Mouse (Mus musculus): ENCODE results near the gene Epas1. TPM values are rescaled to one million over a fixed set of nuclear protein-coding genes. Genes with fewer than 3 reads are reported as not detected.

The Epas1 gene
- polyA plus RNA-seq, 1 experiment: 7.0 TPM

DNA sequence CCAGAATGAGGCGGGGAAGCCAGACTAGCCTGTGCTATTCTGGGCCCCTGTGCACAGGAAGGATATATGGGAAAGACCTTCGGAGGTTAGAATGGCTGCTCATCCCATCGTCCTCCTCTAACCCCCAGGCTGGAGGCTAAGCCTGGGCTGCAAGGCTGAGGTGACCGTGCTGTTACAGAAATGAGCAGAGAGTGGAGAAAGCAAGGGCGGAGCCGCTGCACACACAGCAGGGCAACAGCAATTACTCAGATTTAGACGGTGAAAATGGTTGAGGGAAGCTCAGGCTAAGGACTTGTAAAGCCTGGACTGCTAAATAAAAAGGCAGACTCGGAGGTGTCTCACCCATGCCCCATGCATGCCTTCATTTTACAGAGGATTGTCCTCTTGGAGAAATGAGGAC, 45.0 kb downstream of the Epas1 start:
- Histone ChIP-seq H3K27me3 (ENCODE audit: control insufficient read depth, insufficient read depth, low read length, poor library complexity, severe bottlenecking) (no peaks in the 10 kb centered on the region), H3K9ac (ENCODE audit: low read depth, poor library complexity, severe bottlenecking) (no peak overlapping the region), H3K9me3 (replicated peaks; ENCODE audit: control insufficient read depth, insufficient read depth, low read length, poor library complexity, severe bottlenecking) (no peaks in the 10 kb centered on the region), H3K4me3 (ENCODE audit: low read depth, low read length) (no peak overlapping the region), H3K36me3 (ENCODE audit: control insufficient read depth, insufficient read depth, low read length, poor library complexity, severe bottlenecking) (no peaks in the 10 kb centered on the region), H3K27ac (ENCODE audit: insufficient read depth, low read length) (no peak overlapping the region), H3K4me1 (ENCODE audit: control insufficient read depth, insufficient read depth, low read length) (peaks cover 9% of the 10 kb centered on the region)
- TF ChIP-seq POLR2A (IDR thresholded peaks at IDR 0.05; ENCODE audit: insufficient read depth, low read length) (no peak), CTCF (IDR thresholded peaks at IDR 0.05; ENCODE audit: low read depth, low read length) (no peak), EP300 (IDR thresholded peaks at IDR 0.05; ENCODE audit: insufficient read depth, low read depth, low read length) (no peak)

GRCm38 (mm10) chr17:86798951-86799350, 45.5 kb downstream of the Epas1 start:
- Histone ChIP-seq H3K9me3 (replicated peaks; ENCODE audit: control insufficient read depth, insufficient read depth, low read length, poor library complexity, severe bottlenecking) (no peaks in the 10 kb centered on the region), H3K27ac (ENCODE audit: insufficient read depth, low read length) (no peak overlapping the region), H3K36me3 (ENCODE audit: control insufficient read depth, insufficient read depth, low read length, poor library complexity, severe bottlenecking) (no peaks in the 10 kb centered on the region), H3K4me3 (ENCODE audit: low read depth, low read length) (no peak overlapping the region), H3K4me1 (ENCODE audit: control insufficient read depth, insufficient read depth, low read length) (peaks cover 9% of the 10 kb centered on the region), H3K27me3 (ENCODE audit: control insufficient read depth, insufficient read depth, low read length, poor library complexity, severe bottlenecking) (no peaks in the 10 kb centered on the region), H3K9ac (ENCODE audit: low read depth, poor library complexity, severe bottlenecking) (no peak overlapping the region)
- TF ChIP-seq POLR2A (IDR thresholded peaks at IDR 0.05; ENCODE audit: insufficient read depth, low read length) (no peak), CTCF (IDR thresholded peaks at IDR 0.05; ENCODE audit: low read depth, low read length) (no peak), EP300 (IDR thresholded peaks at IDR 0.05; ENCODE audit: insufficient read depth, low read depth, low read length) (no peak)

GRCm38 (mm10) chr17:86800535-86800934, 47.0 kb downstream of the Epas1 start:
- TF ChIP-seq CTCF (IDR thresholded peaks at IDR 0.05; ENCODE audit: low read depth, low read length): no peak
- TF ChIP-seq POLR2A (IDR thresholded peaks at IDR 0.05; ENCODE audit: insufficient read depth, low read length): no peak
- no peak for TF ChIP-seq EP300 (IDR thresholded peaks at IDR 0.05; ENCODE audit: insufficient read depth, low read depth, low read length)
- H3K4me1 ChIP-seq (ENCODE audit: control insufficient read depth, insufficient read depth, low read length): peaks cover 9% of the 10 kb centered on the region
- H3K27ac ChIP-seq (ENCODE audit: insufficient read depth, low read length): no peak overlapping the region
- H3K27me3 ChIP-seq (ENCODE audit: control insufficient read depth, insufficient read depth, low read length, poor library complexity, severe bottlenecking): no peaks in the 10 kb centered on the region
- 0 out of 2 replicates have a peak, but pooled peaks cover 5% of the 10 kb centered on the region for H3K36me3 ChIP-seq (ENCODE audit: control insufficient read depth, insufficient read depth, low read length, poor library complexity, severe bottlenecking)
- no peak overlapping the region for H3K4me3 ChIP-seq (ENCODE audit: low read depth, low read length)
- H3K9ac ChIP-seq (ENCODE audit: low read depth, poor library complexity, severe bottlenecking): no peak overlapping the region
- no peaks in the 10 kb centered on the region for H3K9me3 ChIP-seq (replicated peaks; ENCODE audit: control insufficient read depth, insufficient read depth, low read length, poor library complexity, severe bottlenecking)

DNA sequence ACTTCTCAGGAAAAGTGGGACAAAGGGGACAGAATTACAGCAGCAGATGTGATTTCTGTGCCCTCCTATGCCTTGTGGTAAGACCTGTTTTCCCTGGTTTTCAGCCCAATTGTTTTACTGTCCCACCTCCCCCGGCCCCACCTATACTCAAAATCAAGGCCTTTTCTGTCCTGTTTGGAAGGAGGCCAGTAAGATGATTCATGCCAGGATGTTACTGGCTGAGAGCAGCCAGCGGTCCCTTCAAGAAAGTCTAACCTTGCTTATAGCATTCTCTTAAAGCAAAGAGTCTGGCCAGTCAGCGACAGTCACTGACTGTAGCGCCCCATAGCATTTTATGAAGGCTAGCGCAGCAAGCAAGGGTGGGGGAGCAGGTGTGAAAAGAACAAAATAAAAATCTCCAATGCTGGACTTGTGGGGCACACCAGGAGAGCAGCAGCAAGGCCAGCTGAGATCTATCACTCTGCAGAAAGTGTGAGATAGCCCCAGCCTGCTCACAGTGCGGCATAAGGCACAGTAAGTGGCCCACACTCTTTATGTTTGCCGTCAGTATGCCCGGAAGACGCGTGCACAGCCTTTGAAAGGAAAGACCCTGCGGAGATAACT, 47.8 kb downstream of the Epas1 start:
- peaks cover 9% of the 10 kb centered on the region for H3K4me1 ChIP-seq (ENCODE audit: control insufficient read depth, insufficient read depth, low read length)
- no peak overlapping the region for H3K27ac ChIP-seq (ENCODE audit: insufficient read depth, low read length)
- TF ChIP-seq CTCF (IDR thresholded peaks at IDR 0.05; ENCODE audit: low read depth, low read length): no peak
- TF ChIP-seq POLR2A (IDR thresholded peaks at IDR 0.05; ENCODE audit: insufficient read depth, low read length): no peak
- no peak for TF ChIP-seq EP300 (IDR thresholded peaks at IDR 0.05; ENCODE audit: insufficient read depth, low read depth, low read length)
- H3K9ac ChIP-seq (ENCODE audit: low read depth, poor library complexity, severe bottlenecking): no peak overlapping the region
- no peaks in the 10 kb centered on the region for H3K27me3 ChIP-seq (ENCODE audit: control insufficient read depth, insufficient read depth, low read length, poor library complexity, severe bottlenecking)
- 0 out of 2 replicates have a peak, but pooled peaks cover 8% of the 10 kb centered on the region for H3K36me3 ChIP-seq (ENCODE audit: control insufficient read depth, insufficient read depth, low read length, poor library complexity, severe bottlenecking)
- no peak overlapping the region for H3K4me3 ChIP-seq (ENCODE audit: low read depth, low read length)
- H3K9me3 ChIP-seq (replicated peaks; ENCODE audit: control insufficient read depth, insufficient read depth, low read length, poor library complexity, severe bottlenecking): no peaks in the 10 kb centered on the region

DNA sequence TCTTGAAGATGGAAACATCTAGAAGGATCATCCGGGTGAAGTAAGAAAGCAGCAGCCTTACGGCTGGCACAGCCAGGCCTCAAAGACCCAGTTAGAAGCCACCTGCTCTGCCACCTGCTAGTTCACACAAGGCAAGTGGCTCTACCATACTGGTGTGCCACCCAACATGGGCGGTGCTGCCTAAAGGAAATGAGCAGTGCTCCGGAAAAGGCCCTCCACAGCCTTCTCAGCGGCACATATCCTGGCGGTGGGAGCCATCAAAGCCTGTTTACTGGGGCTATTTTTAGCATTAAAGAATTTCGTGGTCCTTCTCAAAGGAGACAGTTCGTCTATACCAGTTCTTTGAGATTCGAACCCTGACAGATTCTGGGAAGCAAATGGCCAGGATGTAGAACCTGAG, 48.4 kb downstream of the Epas1 start:
- H3K36me3 ChIP-seq (ENCODE audit: control insufficient read depth, insufficient read depth, low read length, poor library complexity, severe bottlenecking): 0 out of 2 replicates have a peak, but pooled peaks cover 11% of the 10 kb centered on the region
- H3K4me3 ChIP-seq (ENCODE audit: low read depth, low read length): no peak overlapping the region
- H3K9ac ChIP-seq (ENCODE audit: low read depth, poor library complexity, severe bottlenecking): no peak overlapping the region
- peak overlapping the region; percentile 54; the same call in 1 of the 2 replicates for H3K27ac ChIP-seq (ENCODE audit: insufficient read depth, low read length)
- no peaks in the 10 kb centered on the region for H3K9me3 ChIP-seq (replicated peaks; ENCODE audit: control insufficient read depth, insufficient read depth, low read length, poor library complexity, severe bottlenecking)
- peaks cover 9% of the 10 kb centered on the region for H3K4me1 ChIP-seq (ENCODE audit: control insufficient read depth, insufficient read depth, low read length)
- no peaks in the 10 kb centered on the region for H3K27me3 ChIP-seq (ENCODE audit: control insufficient read depth, insufficient read depth, low read length, poor library complexity, severe bottlenecking)
- TF ChIP-seq POLR2A (IDR thresholded peaks at IDR 0.05; ENCODE audit: insufficient read depth, low read length) (no peak), CTCF (IDR thresholded peaks at IDR 0.05; ENCODE audit: low read depth, low read length) (no peak), EP300 (IDR thresholded peaks at IDR 0.05; ENCODE audit: insufficient read depth, low read depth, low read length) (no peak)

DNA sequence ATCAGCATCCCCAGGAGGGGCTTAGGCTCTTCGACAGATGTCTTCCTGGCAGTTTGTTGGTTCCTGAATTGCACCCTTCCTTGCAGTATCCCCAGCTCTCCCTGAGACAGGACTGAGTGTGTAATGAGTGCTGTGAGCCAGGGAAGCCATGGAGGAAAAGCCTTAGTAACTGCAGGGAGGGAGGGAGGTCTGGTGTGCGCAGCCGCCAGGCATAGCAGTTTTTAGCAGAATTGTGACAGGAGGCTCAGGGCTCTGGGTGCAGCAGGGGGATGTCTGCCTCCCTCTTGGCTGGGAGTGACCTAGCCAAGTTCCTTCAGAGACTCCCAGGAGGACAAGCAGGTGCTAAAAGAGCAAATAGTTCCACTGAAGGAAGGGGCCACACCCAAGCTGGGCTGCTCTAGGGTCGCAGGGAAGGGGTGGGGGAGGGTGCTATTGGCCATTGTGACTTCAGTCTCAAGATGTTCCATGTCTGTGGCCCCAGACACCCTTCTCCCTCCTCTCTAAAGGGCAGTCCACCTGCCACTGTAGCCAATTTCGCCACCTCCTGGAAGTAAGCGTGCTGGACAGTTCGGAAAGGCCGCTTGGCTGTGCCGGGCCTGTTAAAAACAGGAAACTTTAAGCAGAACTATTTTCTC, 49.0 kb downstream of the Epas1 start:
- Histone ChIP-seq H3K4me3 (ENCODE audit: low read depth, low read length) (no peak overlapping the region; the same call in 1 of the 2 replicates), H3K9ac (ENCODE audit: low read depth, poor library complexity, severe bottlenecking) (no peak overlapping the region), H3K4me1 (ENCODE audit: control insufficient read depth, insufficient read depth, low read length) (peaks cover 9% of the 10 kb centered on the region), H3K36me3 (ENCODE audit: control insufficient read depth, insufficient read depth, low read length, poor library complexity, severe bottlenecking) (0 out of 2 replicates have a peak, but pooled peaks cover 11% of the 10 kb centered on the region), H3K27me3 (ENCODE audit: control insufficient read depth, insufficient read depth, low read length, poor library complexity, severe bottlenecking) (no peaks in the 10 kb centered on the region), H3K9me3 (replicated peaks; ENCODE audit: control insufficient read depth, insufficient read depth, low read length, poor library complexity, severe bottlenecking) (no peaks in the 10 kb centered on the region), H3K27ac (ENCODE audit: insufficient read depth, low read length) (peak overlapping the region; percentile 54)
- TF ChIP-seq EP300 (IDR thresholded peaks at IDR 0.05; ENCODE audit: insufficient read depth, low read depth, low read length): peak; percentile 48; the same call in 1 of the 2 replicates
- TF ChIP-seq CTCF (IDR thresholded peaks at IDR 0.05; ENCODE audit: low read depth, low read length): peak; percentile 52
- TF ChIP-seq POLR2A (IDR thresholded peaks at IDR 0.05; ENCODE audit: insufficient read depth, low read length): no peak

Data from ES-Bruce4 (cell line).